Mouse (Mus musculus): ENCODE measurements around the gene Gm16253.

The Gm16253 gene

DNA sequence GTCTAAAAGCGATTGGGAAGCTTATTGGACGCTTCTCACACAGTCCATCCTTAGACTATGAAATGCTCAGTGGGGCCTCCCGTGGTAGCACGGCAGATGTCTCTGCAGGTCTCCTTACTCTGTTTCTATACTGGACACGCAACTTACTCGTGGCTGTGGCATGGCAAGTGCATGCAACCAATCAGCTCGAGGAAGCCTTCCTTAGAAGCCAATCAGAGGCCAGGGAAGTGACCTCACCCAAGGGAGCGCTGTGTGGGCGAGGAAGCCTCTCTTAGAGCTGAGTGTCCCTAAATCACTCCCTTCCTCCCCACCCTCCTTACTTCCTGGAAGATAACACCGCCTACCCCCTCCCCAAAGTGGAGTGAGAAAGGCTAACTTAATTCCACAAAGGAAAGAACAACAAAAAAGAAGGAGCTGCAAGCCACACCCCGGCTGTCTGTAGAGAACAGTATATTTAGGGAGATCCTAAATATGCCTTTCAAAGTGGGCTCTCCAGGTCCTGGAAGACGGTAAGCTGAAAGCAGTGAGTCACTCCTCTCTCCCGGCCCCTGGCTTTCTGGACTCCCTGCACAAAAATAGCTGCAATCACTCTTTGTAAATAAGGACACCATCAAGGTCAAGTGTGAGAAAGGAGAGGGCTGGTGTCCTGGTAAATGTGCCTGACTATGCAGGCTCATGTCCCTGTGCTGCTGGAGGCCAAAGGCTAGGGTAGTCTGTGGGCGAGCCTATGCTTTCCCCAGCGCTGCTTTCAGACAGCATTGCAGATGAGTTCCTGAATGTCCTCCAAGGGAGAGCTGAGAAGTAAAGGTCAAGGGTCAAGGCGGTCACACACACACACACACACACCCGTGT lies at the start of gene Gm16253:
TSS of gene Gm16253 (plus strand) at position 295 of the 852 bp plus-strand sequence.
- DNase-seq (ENCODE audit: low spot score), result peak; percentile 94

DNA sequence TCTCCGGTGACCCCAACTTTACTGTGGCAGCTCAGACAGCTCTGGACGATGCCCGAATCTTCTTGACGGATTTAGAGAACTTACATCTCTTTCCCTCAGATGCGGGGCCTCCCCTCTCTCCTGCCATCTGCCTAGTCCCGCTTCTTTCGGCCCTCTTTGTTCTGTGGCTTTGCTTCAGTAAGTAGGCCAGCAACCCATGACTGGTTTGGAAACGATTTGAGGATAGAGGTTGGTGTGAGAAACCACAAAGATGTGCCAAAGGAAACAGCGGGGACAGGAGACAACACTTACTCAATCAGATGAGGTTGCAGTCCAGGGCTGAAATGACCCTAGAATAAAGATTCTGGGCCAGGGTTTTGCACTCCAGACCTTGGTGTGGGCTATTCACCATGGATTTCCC lies 48.3 kb upstream of the Gm16253 start:
- DNase-seq (ENCODE audit: low spot score), result peak; percentile 7

DNA sequence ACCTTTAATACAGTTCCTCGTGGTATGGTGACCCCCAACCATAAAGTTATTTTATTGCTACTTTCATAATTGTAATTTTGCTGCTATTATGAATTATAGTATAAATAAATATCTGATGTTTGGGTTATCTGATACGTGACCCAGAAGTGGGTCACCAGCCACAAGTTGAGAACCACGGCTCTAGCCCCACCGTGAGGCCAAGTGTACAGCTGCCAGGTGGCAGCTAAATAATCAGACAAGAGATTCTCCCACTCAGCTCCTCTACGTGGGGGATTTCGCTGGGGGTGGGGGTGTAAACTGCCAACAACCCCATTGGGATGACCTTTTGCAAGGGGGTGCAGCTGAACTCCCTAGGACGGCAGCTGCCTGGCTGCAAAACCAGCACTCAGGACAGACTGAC lies 44.7 kb upstream of the Gm16253 start:
- DNase-seq (ENCODE audit: low spot score), result no peak

DNA sequence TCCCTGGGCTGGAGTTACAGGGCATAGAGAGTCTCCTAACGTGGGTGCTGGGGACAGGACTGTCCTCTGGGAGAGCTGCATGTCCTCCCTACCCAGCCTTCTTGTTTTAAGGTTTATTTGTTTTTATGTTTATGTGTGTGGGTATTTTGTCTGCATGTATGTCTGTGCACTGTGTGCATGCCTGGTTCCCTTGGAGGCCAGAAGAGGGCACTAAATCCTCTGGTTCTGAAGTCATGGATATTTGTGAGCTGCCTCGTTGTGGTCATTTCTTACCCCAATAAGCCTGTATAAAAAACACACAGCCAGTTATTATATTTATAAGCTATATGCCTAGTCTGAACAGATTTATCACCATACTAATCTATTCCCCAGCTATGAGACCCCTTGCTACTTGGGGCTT lies 42.5 kb upstream of the Gm16253 start:
- DNase-seq (ENCODE audit: low spot score), result no peak

DNA sequence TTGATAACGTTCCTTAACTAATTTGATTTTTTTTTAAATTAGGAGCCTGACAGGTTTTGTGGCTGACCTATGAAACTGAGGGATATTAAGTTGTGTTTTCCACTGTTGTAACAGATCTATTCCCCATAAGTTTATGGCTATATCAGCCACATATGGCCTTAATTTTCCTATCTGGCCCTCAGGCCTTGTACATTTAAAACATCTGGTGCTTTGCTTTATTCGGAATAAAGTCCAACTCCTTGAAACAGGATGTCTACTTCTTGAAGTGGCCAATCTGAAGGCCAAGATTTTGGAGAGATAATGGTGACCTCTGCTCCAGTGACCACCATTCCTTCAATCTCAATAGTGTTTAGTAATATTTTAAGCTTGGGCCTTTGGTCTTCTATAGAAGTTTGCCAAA lies 37.5 kb upstream of the Gm16253 start:
- no peak for DNase-seq (ENCODE audit: low spot score)

DNA sequence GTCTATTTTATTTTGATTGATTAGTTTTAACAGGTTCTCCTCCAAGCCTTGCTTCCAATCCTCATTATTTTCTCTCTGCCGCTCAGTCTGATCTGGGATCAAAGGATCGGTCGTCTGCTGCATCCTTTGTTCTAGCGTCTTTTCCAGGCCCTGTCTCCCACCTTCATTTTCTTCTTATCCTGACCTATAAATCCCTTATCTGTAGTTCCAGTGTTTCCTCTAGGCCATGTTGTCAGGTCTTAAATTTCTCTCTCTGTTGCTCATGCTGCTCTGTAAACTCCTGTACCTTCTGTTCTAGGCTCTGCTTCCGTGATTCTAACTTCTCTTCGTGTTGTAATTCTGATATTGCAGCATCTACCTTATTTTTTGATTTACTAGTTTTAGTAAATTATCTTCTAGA lies 36.0 kb upstream of the Gm16253 start:
- no peak for DNase-seq (ENCODE audit: low spot score)

DNA sequence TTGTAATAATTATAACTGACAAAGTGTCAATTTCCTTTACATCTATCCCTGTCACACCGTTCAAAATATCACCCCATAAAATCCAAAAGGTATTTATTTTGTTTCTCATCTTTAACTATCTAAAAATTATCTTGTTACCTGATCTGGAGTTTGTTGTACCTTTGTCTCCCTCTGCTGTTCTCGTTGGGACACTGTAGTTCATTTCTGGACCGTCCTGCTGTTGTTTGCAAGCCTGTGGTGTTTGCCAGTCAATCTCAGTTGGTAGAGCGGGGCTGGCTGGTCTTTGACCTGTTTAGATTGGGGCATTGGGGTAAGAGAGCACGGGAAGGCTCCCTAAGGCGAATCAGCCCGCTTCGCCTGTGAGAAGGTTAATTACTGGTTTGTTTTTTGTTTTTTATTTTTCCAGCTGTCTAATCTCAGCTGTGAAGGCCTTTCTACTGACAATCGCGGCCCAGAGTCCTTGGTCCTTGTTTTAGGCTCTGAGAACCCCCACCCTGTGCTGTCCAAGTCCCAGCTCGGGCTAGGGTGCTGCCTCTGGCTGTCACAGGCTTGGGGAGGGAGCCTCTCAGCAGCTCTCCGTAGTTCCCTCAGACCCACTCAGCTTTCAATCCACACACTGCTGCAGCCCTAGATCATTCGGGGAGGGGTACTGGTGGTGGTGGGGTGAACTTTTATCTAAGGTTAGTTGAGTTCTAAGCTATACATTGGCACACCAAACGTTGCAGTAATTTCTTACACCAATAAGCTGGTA lies 35.3 kb upstream of the Gm16253 start:
- DNase-seq (ENCODE audit: low spot score), result peak; percentile 71

DNA sequence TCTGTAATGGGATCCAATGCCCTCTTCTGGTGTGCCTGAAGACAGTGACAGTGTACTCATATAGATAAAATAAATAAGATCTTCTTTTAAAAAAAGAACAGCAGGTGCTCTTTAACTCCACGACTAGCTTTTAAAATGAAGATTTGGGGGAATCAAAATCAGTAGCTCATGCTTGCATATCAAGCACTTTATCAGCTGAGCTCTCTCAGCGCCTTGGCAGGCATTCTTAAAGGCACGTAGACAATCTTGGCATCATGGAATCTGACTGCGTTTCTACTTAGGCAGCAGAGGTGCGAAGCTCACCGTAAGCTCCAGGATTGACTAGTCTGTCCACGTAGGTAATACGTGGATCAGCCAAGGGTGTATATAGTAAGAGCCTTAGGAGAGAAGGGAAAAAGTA lies 34.2 kb upstream of the Gm16253 start:
- no peak for DNase-seq (ENCODE audit: low spot score)

DNA sequence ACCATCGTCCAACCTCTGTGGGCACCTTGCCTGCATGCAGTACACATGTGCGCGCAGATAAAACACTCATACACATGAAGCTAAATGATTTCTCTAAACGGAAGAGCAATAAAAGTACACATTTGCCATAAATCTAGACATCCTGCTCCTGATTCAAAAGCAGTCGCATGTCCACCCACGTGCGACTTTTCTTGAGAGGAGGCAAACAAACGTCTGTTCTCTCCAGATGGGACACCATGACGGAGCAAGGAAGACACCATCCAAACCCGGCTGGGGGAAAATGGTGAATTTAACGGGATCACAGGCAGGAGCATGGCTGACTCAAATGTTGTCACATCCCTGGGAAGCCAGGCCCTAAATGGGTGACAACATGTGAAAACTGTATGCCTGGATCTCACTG lies 33.4 kb upstream of the Gm16253 start:
- no peak for DNase-seq (ENCODE audit: low spot score)

DNA sequence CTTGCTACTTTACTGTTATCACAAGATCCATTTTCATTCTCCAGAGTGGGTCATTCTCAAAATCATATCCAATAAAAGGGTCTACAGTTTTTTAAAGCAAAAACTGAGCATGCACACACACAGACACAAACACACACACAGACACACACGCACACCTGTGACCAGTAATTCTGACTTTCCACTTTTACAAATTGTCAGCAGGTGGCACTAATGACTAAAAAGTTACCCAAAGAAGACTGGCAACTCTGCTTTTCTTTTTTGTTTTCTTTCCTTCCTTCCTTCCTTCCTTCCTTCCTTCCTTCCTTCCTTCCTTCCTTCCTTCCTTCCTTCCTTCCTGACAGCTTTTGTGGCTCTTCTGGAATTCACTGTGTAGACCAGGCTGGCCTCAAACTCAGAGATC lies 31.2 kb upstream of the Gm16253 start:
- DNase-seq (ENCODE audit: low spot score), result no peak

DNA sequence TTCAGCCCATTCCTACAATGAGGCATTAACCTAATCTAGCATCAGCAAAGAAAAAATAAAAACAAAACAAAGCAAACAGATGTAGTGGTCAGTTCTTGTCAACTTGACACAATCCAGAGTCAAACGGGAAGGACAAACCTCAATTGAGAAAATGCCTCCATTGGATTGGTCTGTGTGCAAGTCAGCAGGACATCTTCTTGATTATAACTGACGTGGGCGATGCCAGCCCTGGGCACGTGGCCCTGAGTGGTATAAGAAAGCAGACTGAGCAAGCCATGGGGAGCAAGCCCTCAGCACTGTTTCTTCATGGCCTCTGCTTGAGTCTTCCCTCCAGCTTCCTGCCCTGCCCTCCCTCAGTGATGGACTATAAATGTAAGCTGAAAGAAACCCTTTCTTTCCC lies 29.9 kb upstream of the Gm16253 start:
- DNase-seq (ENCODE audit: low spot score), result no peak

DNA sequence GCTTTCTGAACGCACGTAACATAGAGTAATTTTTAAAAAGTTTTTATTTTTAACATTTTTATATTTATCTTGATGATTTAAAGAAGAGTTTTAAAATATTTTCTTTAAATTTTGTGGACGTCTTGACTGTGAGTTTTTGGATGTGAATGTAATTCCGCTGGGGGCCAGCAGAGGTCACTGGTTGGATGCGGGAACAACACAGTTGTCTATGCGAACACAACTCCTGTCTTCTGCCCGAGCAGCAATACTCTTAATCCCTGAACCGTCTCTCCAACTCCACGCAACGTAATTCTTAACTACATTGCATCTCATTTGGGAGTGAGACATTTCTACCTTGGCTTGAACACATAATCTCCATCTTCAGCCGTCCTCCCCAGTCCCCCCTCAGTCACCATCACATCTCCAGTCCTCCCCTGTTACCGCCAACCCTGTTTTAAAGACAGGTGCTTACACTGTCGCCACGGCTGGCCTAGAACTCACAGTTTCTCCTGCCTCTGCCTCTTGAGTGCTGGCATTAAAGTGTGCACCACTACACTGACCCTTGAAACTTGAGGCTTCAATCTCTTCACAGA lies 29.3 kb upstream of the Gm16253 start:
- peak; percentile 79 for DNase-seq (ENCODE audit: low spot score)

DNA sequence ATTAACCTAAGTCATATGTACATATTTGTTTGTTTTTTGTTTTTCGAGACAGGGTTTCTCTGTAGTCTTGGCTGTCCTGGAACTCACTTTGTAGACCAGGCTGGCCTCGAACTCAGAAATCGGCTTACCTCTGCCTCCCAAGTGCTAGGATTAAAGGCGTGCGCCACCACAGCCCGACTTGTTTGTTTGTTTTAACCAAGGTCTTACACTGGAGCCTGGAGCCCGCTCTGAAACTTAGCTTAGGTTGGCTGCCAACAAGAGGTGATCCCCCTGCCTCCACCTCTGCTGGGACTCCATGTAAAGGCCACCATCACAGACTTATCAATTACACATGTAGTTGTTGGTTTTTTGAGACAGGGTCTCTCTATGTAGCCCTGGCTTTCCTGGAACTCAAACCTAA lies 28.0 kb upstream of the Gm16253 start:
- no peak for DNase-seq (ENCODE audit: low spot score)

DNA sequence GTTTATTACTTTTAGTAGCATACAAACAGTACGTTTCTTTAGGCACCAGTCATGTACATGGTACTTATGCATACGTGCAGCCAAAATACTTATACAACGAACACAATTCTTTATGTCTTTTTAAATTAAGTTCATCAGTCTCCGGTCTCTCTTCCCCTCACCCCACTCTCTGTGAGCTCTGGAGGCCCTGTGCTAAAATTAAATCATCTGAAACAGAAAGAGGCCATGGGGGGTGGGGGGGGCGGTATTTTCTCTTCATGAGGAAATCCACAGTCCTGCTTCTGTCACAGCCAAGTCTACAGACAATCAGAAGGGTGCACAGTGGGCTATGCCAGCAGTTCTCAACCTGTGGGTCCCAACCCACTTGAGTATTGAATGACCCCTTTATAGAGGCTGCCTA lies 27.4 kb upstream of the Gm16253 start:
- no peak for DNase-seq (ENCODE audit: low spot score)

DNA sequence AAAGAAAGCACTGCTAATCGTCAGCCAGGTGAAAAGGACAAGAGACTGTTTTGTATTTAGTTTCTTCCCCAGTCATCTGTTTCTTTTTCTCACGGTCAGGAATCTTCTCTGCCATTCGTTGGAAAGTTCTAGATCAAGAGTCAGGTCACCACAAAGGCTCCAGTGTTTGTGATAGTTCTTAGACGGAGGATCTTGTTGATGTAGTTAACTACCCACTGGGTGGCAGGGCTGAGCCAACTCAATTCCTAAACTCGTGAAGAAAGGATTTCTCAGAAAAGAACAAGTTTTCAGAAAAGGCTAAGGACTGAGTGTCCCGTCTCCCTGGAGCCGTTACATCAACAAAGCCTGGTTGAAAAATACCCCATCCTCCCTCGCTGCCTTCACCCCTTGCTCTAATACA lies 25.6 kb upstream of the Gm16253 start:
- DNase-seq (ENCODE audit: low spot score), result peak; percentile 78

DNA sequence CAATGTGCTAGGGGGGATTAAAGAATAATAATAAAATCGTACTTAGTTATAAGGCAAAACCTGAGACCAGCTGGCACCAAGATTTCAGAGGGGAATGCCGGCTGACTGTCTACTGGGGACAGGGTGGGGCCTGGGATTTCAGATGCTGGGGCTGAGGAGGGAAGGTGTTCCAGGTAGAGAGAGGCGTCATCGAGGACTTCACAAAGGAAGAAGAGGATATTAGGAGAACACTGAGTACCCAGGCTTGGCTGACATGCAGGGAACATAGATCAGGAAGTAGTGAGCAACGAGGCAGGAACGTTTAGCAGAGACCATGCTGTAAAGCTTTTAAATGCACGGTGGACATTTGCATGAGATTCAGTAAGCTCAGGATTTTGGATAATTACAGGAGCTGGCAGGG lies 24.9 kb upstream of the Gm16253 start:
- DNase-seq (ENCODE audit: low spot score), result no peak

DNA sequence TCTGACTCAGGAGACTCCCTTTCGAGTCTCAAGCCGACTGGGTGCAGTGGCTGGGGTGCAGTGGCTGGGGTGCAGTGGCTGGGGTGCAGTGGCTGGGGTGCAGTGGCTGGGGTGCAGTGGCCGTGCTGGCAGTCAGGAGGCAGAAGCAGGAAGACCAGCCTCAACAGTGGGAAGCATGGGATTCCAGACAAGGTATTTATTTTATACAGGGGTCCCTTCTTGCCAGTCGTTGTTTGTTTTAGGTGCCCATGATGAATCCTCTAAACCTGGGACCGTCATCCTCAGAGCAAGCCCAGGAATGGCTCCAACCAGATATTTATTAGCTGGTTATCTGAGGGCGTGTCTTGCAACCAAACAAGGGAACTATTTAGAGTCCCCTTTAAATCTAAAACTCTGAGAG lies 23.2 kb upstream of the Gm16253 start:
- DNase-seq (ENCODE audit: low spot score), result no peak

DNA sequence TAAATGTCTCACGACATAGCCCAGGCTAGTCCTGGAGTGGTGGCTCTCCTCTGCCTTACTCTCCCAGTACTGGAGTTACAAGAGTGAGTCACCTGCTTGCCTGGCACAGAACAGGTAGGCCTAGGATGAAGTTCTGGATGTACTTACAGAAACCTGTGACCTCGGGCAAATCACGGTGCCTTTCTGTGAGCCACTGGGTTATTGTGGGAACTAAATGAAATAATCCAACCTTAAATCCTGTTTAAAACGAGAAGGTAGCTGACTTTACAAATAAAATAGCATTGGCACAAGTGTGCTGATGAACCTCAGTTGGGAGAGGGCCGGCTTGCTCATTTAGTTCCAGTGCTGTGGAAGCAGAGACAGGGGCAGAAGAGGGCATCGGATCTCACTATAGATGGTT lies 22.5 kb upstream of the Gm16253 start:
- DNase-seq (ENCODE audit: low spot score), result no peak

DNA sequence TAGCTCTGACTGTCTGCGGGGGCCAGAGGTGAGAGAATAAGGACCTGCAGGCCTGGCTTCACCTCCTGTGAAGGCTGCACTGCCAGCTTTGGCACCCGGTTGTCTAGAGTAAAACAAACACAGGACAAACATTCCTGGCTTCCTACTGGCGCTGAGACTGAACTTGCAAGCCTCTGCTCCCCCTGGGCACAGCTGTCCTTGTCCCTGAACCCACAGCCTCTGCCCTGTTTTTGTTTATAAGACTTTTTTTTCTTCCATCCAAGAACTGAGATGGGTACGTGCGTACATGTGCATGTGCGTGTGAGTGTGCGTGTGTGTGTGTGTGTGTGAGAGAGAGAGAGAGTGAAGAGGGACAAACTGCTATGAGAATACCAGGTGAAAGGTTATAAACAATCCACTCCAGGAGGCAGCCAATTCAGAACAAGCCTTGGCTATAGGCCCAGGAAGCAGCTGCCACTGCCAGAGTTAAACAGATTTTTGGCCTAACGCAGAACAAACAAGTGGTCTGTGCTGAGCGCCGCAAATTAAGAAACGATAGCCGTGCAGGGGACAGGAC lies 21.7 kb upstream of the Gm16253 start:
- no peak for DNase-seq (ENCODE audit: low spot score)

DNA sequence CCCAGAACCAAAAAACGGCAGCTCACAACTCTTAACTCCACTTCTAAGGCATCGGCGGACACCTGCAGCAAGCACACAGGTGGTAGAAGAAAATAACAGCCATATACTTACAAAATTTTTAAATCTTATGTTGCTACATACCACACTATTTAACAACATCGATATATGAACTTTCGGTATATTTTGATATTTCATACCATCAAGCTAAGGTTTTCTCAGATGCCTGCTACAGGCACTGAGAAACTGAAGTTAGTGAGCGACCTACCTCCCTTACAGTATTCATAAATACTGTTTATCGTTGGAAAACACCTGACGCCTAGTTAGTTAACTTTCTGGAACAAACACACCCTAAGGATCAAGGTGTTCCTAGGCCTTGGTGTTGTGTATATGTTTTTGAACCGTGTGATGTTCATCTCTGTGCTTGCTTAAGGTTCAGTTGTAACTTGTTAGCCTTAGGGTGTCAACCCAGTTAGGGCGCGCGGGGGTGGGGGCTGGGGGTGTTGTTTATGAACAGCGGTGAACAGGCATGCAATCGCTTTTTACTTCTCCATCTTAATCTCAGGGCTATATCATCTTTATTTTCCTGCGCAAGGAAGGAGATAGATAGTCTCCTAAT lies 20.7 kb upstream of the Gm16253 start:
- DNase-seq (ENCODE audit: low spot score), result no peak

DNA sequence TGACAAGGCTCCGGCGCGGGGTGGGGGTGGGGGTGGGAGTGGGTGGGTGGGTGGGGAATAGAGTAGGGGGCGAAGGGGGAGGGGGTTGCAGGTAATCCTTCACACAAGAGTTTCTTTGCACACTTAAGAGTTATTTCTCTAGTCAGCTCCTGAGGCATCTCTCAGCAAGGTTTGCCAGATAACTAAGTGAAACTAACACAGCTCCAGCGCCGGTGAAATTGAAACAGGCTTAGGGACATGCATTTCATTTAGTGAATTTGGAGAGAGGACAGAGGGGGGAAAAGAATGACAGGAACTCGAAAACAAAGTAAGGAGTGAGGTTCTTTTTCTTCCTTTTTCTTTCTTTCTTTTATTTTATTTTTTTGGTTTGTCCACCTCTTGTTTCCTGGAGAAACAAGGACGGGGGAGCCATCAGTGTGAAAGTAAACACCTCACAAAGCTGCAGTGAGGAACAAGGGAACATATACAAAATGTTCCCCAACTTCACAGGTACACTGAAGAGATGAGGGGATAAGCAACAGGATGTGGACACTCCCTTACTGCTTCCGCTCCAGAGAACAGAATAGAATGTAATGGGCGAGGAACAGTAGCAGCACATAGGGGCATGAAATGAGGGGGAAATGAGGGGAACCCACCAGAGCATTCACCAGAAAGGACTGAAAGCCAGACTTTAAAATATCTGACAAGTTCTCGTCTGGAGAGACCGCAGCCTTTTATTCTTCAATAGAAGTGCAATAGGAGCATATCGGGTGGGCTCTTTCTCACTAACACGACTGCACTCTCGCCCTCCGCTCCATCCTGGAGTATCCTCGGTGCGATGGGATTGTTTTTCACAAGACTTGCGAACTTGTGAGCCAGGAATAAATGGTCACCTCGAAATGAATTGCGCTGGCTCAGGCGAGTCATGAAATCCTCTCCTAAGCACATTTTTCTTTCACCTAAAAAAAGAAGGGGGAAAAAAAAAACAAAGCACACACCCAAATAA lies 19.8 kb upstream of the Gm16253 start:
- peak; percentile 56 for DNase-seq (ENCODE audit: low spot score)

All from embryo, embryonic 10 days (tissue).